Mouse (Mus musculus): ENCODE measurements around the gene Tmem81. TPM values are rescaled to one million over a fixed set of nuclear protein-coding genes. Genes with fewer than 3 reads are reported as not detected.

Tmem81 gene
- polyA plus RNA-seq, 1 experiment from 2014 or later: 1.4 TPM

GRCm38 (mm10) chr1:132523920-132524319, 17.9 kb downstream of the Tmem81 start:
- peaks cover 32% of the 10 kb centered on the region for H3K4me1 ChIP-seq
- no peak overlapping the region for H3K27ac ChIP-seq
- DNase-seq (ENCODE audit: extremely low spot score, low spot score): peak; percentile 42
- no peaks in the 10 kb centered on the region for H3K9me3 ChIP-seq
- H3K4me3 ChIP-seq: no peak overlapping the region
- no peaks in the 10 kb centered on the region for H3K36me3 ChIP-seq (replicated peaks)
- 34% methylated on average over 4 of the region's 4 CpGs for WGBS
- H3K27me3 ChIP-seq (ENCODE audit: poor library complexity, severe bottlenecking): peaks cover 21% of the 10 kb centered on the region

GRCm38 (mm10) chr1:132525832-132526231, 19.8 kb downstream of the Tmem81 start:
- Histone ChIP-seq H3K27ac (peak overlapping the region; percentile 86), H3K4me3 (no peak overlapping the region), H3K9me3 (no peaks in the 10 kb centered on the region), H3K27me3 (ENCODE audit: poor library complexity, severe bottlenecking) (peaks cover 30% of the 10 kb centered on the region), H3K4me1 (peaks cover 37% of the 10 kb centered on the region), H3K36me3 (replicated peaks) (no peaks in the 10 kb centered on the region)
- WGBS: 11% methylated on average over 10 of the region's 10 CpGs
- peak; percentile 81 for DNase-seq (ENCODE audit: extremely low spot score, low spot score)

- Histone ChIP-seq H3K27ac (no peak overlapping the region), H3K9me3 (no peaks in the 10 kb centered on the region), H3K27me3 (ENCODE audit: poor library complexity, severe bottlenecking) (peaks cover 48% of the 10 kb centered on the region), H3K36me3 (replicated peaks) (no peaks in the 10 kb centered on the region), H3K4me1 (peaks cover 50% of the 10 kb centered on the region), H3K4me3 (no peak overlapping the region)
- no peak for DNase-seq (ENCODE audit: extremely low spot score, low spot score)
- WGBS: 98% methylated on average over 13 of the region's 13 CpGs
Measured at GRCm38 (mm10) chr1:132528071-132528470, 22.0 kb downstream of the Tmem81 start.

GRCm38 (mm10) chr1:132528647-132529334, 22.8 kb downstream of the Tmem81 start:
- 90% methylated on average over 19 of the region's 19 CpGs for WGBS
- Histone ChIP-seq H3K27me3 (ENCODE audit: poor library complexity, severe bottlenecking) (peaks cover 56% of the 10 kb centered on the region), H3K9me3 (no peaks in the 10 kb centered on the region), H3K36me3 (replicated peaks) (no peaks in the 10 kb centered on the region), H3K4me3 (no peak overlapping the region), H3K4me1 (peaks cover 57% of the 10 kb centered on the region), H3K27ac (no peak overlapping the region)
- no peak for DNase-seq (ENCODE audit: extremely low spot score, low spot score)

- Histone ChIP-seq H3K36me3 (replicated peaks) (no peaks in the 10 kb centered on the region), H3K27ac (peak overlapping the region; percentile 80), H3K4me1 (peaks cover 67% of the 10 kb centered on the region), H3K4me3 (no peak overlapping the region), H3K9me3 (no peaks in the 10 kb centered on the region), H3K27me3 (ENCODE audit: poor library complexity, severe bottlenecking) (peaks cover 67% of the 10 kb centered on the region)
- DNase-seq (ENCODE audit: extremely low spot score, low spot score): peak; percentile 41
- WGBS: 3% methylated on average over 5 of the region's 5 CpGs
Measured at GRCm38 (mm10) chr1:132530631-132531191, 24.7 kb downstream of the Tmem81 start.

- DNase-seq (ENCODE audit: extremely low spot score, low spot score): no peak
- Histone ChIP-seq H3K9me3 (no peaks in the 10 kb centered on the region), H3K27me3 (ENCODE audit: poor library complexity, severe bottlenecking) (peaks cover 75% of the 10 kb centered on the region), H3K4me1 (peaks cover 61% of the 10 kb centered on the region), H3K4me3 (no peak overlapping the region), H3K27ac (peak overlapping the region; percentile 44; the same call in 1 of the 2 replicates), H3K36me3 (replicated peaks) (no peaks in the 10 kb centered on the region)
- WGBS: 74% methylated on average over 9 of the region's 9 CpGs
Measured at GRCm38 (mm10) chr1:132532521-132532920, 26.5 kb downstream of the Tmem81 start.

GRCm38 (mm10) chr1:132533840-132534239, 27.8 kb downstream of the Tmem81 start:
- Histone ChIP-seq H3K27me3 (ENCODE audit: poor library complexity, severe bottlenecking) (peaks cover 82% of the 10 kb centered on the region), H3K27ac (no peak overlapping the region), H3K9me3 (no peaks in the 10 kb centered on the region), H3K4me3 (no peak overlapping the region), H3K36me3 (replicated peaks) (no peaks in the 10 kb centered on the region), H3K4me1 (peaks cover 65% of the 10 kb centered on the region)
- WGBS: 6% methylated on average over 8 of the region's 8 CpGs
- DNase-seq (ENCODE audit: extremely low spot score, low spot score): no peak

GRCm38 (mm10) chr1:132535541-132535940, 29.5 kb downstream of the Tmem81 start:
- WGBS: 89% methylated on average over 4 of the region's 4 CpGs
- Histone ChIP-seq H3K4me3 (no peak overlapping the region), H3K4me1 (peaks cover 59% of the 10 kb centered on the region), H3K27ac (no peak overlapping the region), H3K9me3 (no peaks in the 10 kb centered on the region), H3K36me3 (replicated peaks) (no peaks in the 10 kb centered on the region), H3K27me3 (ENCODE audit: poor library complexity, severe bottlenecking) (peaks cover 92% of the 10 kb centered on the region)
- DNase-seq (ENCODE audit: extremely low spot score, low spot score): no peak

GRCm38 (mm10) chr1:132536416-132536815, 30.4 kb downstream of the Tmem81 start:
- Histone ChIP-seq H3K9me3 (no peaks in the 10 kb centered on the region), H3K36me3 (replicated peaks) (no peaks in the 10 kb centered on the region), H3K4me3 (no peak overlapping the region), H3K27me3 (ENCODE audit: poor library complexity, severe bottlenecking) (peaks cover 92% of the 10 kb centered on the region), H3K27ac (no peak overlapping the region), H3K4me1 (peaks cover 59% of the 10 kb centered on the region)
- no peak for DNase-seq (ENCODE audit: extremely low spot score, low spot score)
- WGBS: 91% methylated on average over 3 of the region's 3 CpGs

GRCm38 (mm10) chr1:132537736-132538135, 31.7 kb downstream of the Tmem81 start:
- WGBS: 86% methylated on average over 5 of the region's 5 CpGs
- Histone ChIP-seq H3K4me3 (no peak overlapping the region), H3K36me3 (replicated peaks) (no peaks in the 10 kb centered on the region), H3K27me3 (ENCODE audit: poor library complexity, severe bottlenecking) (peaks cover 92% of the 10 kb centered on the region), H3K27ac (no peak overlapping the region), H3K9me3 (no peaks in the 10 kb centered on the region), H3K4me1 (peaks cover 59% of the 10 kb centered on the region)
- DNase-seq (ENCODE audit: extremely low spot score, low spot score): no peak

GRCm38 (mm10) chr1:132540701-132541100, 34.7 kb downstream of the Tmem81 start:
- Histone ChIP-seq H3K27me3 (ENCODE audit: poor library complexity, severe bottlenecking) (peaks cover 93% of the 10 kb centered on the region), H3K27ac (0 out of 2 replicates have a peak overlapping the region, but pooled peaks have one; percentile 26), H3K9me3 (no peaks in the 10 kb centered on the region), H3K4me1 (peaks cover 42% of the 10 kb centered on the region), H3K36me3 (replicated peaks) (no peaks in the 10 kb centered on the region), H3K4me3 (peak overlapping the region; percentile 51; the same call in 1 of the 2 replicates)
- no peak for DNase-seq (ENCODE audit: extremely low spot score, low spot score)
- 59% methylated on average over 7 of the region's 7 CpGs for WGBS

GRCm38 (mm10) chr1:132541171-132541823, 35.3 kb downstream of the Tmem81 start:
- DNase-seq (ENCODE audit: extremely low spot score, low spot score): peak; percentile 62
- Histone ChIP-seq H3K27me3 (ENCODE audit: poor library complexity, severe bottlenecking) (peaks cover 95% of the 10 kb centered on the region), H3K9me3 (no peaks in the 10 kb centered on the region), H3K4me3 (peak overlapping the region; percentile 51), H3K36me3 (replicated peaks) (no peaks in the 10 kb centered on the region), H3K4me1 (peaks cover 42% of the 10 kb centered on the region), H3K27ac (0 out of 2 replicates have a peak overlapping the region, but pooled peaks have one; percentile 26)
- WGBS: 3% methylated on average over 14 of the region's 14 CpGs

Data from forebrain, embryonic 10.5 days (tissue).